Mouse (Mus musculus) heart, postnatal 36 days (tissue): ENCODE data around the gene Elmo2. TPM values are rescaled to one million over a fixed set of nuclear protein-coding genes. Genes with fewer than 3 reads are reported as not detected.

Source experiments
- total RNA-seq, 2 experiments: library from RNA; stranded (reverse); gene quantifications; 2 replicates each; pipeline ENCODE4 v1.2.3; 2021

Elmo2 gene
- total RNA-seq, 2 experiments from 2014 or later, result 16.7 to 19.1 TPM

Other genes starting within 250 kb of the Elmo2 start
- not detected for gene 1700025C18Rik, start 235.7 kb downstream of the Elmo2 start, total RNA-seq
- gene Cdh22, start 91.6 kb downstream of the Elmo2 start, total RNA-seq, result under 1 TPM; 0.43 to 0.50 TPM
- gene Slc35c2, start 38.6 kb downstream of the Elmo2 start, total RNA-seq, result 10 to 100 TPM; 17.2 to 18.3 TPM
- gene Zfp663, start 42.2 kb upstream of the Elmo2 start, total RNA-seq, result not detected
- gene Zfp334, start 61.8 kb upstream of the Elmo2 start, total RNA-seq, result 1 to 10 TPM; 2.1 to 2.2 TPM
- not detected for gene Ocstamp, start 73.9 kb upstream of the Elmo2 start, total RNA-seq
- gene Slc13a3, start 146.8 kb upstream of the Elmo2 start, total RNA-seq, result 1 to 10 TPM in 1 of 2 experiments, under 1 TPM in 1; 0.33 to 1.2 TPM
- gene Trp53rka, start 166.8 kb upstream of the Elmo2 start, total RNA-seq, result 1 to 10 TPM; 9.3 to 9.7 TPM
- gene Slc2a10, start 177.3 kb upstream of the Elmo2 start, total RNA-seq, result 1 to 10 TPM; 5.0 to 5.8 TPM